Mouse (Mus musculus): ENCODE data around the gene Glrx2.
"Not testable (repeated sequence)": the region's sequence is repeated elsewhere in the genome, so short reads cannot be mapped to it uniquely, and the experiment has no call there.

Glrx2 gene

DNA sequence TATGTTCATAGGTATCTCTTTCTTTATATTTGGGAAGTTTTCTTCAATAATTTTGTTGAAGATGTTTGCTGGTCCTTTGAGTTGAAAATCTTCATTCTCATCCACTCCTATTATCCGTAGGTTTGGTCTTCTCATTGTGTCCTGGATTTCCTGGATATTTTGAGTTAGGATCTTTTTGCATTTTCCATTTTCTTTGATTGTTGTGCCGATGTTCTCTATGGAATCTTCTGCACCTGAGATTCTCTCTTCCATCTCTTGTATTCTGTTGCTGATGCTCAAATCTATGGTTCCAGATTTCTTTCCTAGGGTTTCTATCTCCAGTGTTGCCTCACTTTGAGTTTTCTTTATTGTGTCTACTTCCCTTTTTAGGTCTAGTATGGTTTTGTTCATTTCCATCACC, at the start of gene Glrx2:
TSS of gene Glrx2 (plus strand) at position 301 of the 400 bp plus-strand sequence.
- DNase-seq = not testable (repeated sequence)

DNA sequence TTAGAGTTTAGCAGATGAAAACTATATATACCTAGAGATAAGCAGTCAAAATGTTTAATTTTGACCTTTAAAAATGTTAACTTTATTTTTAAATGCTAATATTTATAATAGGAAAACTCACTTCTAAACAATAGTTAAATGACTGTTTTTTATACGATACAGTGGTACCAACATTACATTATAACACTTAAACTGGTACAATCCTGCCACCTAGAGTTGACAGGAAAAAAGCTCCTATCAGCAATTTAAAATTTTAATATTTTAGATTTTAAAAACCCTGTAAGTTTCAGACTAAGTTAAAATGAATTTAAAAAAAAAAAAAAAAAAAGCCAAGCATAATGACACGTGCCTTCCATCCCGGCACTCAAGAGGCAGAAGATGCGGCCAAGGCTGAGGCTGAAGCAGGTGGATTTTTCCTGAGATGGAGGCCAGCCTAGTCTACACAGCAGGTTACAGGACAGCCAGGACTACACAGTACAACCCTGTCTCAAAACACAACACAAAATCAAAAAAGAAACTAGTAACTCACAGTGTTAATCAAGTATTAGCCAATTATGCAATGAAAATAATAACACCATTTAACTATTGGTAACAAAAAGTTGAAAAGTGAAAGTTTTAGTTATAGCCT, 40.3 kb upstream of the Glrx2 start:
- DNase-seq = no peak

GRCm38 (mm10) chr1:143681108-143681507, 35.0 kb upstream of the Glrx2 start:
- no peak for DNase-seq

- no peak for DNase-seq
Observed at GRCm38 (mm10) chr1:143684849-143685248, 31.3 kb upstream of the Glrx2 start.

DNA sequence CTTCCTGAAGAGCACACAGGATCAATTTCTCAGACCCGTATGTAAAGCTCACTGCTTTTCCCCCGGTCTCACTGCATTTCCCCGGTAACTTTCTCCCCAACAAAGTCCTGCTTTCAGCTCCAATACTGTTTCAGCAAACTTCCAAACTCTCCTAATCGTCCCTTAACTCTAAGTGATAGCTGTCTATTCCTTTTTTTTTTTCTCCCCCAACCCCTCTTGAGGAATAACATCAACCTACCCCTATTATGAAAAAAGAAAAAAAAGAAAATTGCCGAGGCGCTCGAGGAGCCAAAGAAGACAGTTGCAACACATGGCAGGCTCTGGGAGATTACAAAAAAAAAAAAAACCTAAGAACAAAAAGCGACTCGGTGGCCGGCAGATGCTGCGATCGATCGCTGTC, 14.4 kb upstream of the Glrx2 start:
- no peak for DNase-seq

- peak in 1 of 2 experiments; percentile 41 for DNase-seq
Observed at GRCm38 (mm10) chr1:143702141-143702740, 13.9 kb upstream of the Glrx2 start.

GRCm38 (mm10) chr1:143702741-143703262, 13.3 kb upstream of the Glrx2 start, which contains the start of gene Cdc73:
Gene Cdc73 (minus strand): TSS chr1:143702893.
- peak; percentile 92 to 93 for DNase-seq

DNA sequence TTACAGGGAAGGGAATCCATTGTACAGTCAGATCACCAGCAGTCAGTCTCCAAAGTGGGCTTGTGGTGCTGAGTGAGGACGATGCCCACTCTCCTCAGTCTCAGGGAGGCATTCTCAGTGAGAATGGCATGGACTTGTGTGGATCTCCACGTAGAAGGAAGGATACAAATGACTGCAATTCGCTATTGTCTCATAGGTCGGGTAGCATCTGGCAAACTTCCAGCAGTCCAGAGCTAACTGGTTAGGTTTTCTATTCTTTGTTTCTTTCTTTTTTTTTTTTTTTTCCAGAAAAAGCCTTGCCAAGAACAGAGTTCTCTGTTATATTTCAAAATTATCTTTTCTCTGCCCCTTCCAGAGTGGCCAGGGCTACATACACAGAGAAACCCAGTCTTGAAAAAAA, 9.1 kb upstream of the Glrx2 start:
- no peak for DNase-seq

DNA sequence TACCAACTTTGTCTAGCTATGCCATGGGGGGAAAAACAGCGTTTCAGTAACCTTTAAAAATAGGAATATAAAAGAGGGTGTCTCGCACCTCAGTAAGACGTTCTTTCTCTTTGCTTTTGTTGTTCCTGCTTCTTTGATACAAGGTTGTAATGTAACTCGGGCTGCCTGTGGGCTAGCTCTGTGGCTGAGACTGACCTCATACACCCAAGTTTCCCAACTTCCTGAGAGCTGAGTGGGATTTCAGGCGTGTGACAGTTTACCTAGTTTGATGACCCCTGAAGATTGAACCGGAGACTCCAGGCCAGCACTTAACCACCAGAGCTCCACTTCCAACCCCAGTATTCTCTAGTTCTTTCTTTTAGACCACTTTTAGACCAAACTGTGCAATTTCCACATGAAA, 7.8 kb upstream of the Glrx2 start:
- no peak for DNase-seq

- no peak for DNase-seq
Observed at GRCm38 (mm10) chr1:143709966-143710626, 6.0 kb upstream of the Glrx2 start.

DNA sequence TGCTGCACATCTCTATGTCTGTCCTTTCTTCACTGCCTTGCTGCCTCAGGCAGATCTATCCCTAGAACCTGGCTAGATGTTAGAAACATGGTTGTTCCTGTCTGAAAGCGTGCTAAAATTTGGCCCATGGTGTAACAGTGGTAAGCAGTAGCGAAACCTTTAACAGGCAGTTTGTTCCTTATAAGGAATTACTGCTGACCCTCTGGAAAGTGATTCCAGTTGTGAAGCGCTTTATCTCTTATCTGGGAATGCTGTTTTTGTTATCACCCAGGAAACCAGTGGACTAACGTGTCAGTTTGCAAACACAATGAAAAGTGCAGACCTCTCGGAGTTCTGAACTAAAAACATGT, 5.5 kb upstream of the Glrx2 start:
- no peak for DNase-seq

DNA sequence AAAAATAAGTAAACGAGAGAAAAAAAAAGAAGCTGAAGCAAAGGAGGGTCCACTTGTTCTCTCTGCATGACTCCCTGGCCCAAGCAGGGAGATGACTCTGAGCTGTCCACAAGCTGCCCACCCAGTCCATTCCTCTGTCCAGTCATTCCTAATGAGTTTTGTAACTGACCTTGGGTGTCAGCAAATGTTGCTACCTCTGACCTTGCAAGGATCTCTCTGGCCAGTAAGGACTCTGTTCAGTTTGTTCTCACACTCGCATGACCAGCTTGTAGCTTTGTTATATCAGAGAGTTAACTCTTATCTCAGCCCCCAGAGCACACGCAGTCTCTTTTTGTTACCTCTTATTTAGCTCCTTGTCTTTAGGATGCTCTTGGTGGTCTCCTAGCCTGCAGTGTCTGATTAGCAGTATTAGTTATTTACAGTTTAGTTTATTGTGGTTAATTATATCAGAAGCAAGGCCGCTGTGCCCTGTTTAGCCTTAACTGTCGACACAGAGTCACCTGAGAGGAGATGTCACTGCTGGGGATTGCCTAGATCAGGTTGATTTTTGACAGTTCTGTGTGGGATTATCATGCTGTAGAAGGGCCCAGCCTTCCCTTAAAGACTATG, 8.4 kb downstream of the Glrx2 start:
- DNase-seq = no peak

- DNase-seq = no peak
Observed at GRCm38 (mm10) chr1:143727701-143728445, 11.7 kb downstream of the Glrx2 start.

DNA sequence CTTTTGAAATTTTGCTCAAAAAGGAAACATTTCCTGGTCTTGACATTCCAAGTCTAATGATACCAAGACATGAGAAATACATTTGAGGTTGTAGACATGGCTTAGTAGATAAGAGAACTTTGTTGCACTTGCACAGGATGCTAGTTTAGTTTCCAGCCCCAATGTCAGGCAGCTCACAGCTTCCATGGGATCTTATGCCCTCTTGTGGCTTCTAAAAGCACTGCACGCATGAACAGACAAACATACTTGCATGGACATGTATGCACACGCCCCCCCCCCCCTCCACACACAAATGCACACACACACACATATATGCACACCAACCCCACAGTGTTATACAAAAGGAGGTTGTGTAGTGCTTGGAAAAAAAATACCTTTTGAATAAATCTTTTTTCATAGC, 14.8 kb downstream of the Glrx2 start:
- DNase-seq = no peak

GRCm38 (mm10) chr1:143731691-143732090, 15.6 kb downstream of the Glrx2 start:
- DNase-seq = no peak

- no peak for DNase-seq
Observed at GRCm38 (mm10) chr1:143733914-143734410, 17.8 kb downstream of the Glrx2 start.

DNA sequence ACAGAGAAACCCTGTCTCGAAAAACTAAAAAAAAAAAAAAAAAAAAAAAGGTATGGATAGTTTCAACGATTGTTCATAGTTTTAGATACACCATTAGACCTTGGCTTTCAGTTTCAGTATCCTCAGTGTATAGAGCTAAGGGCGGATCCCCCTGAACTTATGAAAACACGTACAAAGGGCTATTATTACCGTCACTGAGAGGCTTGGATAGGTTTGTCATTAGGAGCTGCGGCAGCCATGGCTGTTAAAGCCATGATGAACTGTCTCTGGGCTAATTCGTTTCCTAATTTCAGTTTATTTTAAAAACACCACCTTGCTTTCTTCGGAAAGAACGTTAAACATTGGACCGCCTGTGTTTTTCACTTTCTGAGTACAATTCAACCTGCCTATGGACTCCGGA, 22.7 kb downstream of the Glrx2 start:
- DNase-seq = no peak

DNA sequence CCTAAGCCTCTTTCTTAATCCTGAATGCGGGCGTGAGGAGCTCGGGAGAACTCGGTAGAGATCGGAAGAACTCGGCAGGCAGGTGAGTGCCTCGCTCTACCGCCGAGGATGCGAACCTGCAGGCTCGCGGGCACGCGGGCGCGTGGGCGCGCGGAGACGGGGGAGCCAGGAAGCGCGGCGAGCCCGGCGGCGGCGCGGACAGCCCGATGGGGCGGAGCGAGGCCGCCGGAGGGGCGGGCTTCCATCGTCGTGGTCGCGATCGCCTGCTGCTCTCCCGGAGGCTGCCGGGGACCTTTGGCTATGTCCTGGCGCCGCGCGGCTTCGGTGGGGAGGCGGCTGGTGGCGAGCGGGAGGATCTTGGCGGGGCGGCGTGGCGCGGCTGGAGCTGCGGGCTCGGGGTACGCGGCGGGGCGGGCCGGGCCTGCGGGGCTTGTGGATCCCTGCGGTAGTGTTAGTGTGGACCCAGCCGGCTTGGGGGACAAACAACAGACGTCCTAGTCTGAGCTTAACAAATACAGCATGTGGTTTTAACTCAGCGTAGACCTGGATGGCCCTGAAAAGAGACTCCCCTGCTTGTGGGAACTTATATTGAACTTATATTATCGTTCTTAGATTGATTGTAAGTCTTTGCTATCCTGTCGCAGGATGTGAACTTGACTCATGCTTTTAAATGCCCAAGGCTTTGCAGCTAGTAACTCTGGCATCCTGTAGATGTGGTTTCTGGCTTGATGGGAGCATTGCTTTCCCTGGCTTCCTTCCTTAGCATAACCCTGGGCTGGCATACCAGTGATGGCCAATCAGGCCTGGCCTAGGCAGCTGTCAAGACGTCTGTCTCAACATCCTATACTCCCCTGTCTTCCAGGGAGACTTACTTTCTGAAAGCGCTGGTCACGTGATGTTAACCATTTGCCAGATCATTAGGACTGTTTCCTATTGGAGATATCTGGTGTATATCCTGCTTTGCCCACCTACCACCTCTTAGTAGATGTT, 23.5 kb downstream of the Glrx2 start:
- peak; percentile 89 to 93 for DNase-seq

GRCm38 (mm10) chr1:143740581-143740980, 24.4 kb downstream of the Glrx2 start:
- no peak for DNase-seq

GRCm38 (mm10) chr1:143741331-143741730, 25.2 kb downstream of the Glrx2 start:
- no peak for DNase-seq

DNA sequence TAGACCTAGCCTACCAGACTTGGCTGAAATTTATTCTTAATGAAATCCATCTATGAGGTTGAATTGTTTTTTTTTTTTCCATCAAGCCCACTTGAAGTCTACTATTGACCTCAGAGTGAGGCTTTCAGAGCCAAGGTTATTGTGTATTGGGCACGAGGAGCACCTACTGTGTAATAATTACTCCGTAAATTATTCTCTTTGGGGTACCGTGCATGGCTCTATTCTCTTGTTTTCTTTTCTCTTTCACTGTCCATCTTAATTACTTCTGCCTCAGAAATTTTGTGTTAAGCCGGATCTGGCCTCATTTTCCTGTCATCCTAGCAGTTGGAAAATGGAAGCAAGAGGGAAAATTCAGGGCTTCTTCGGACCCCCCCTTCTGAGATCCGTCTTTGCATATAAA, 26.0 kb downstream of the Glrx2 start:
- DNase-seq = no peak

Data from lung, adult 18-20 months (tissue).